Mouse (Mus musculus) thymus, postnatal 0 days (tissue): ENCODE measurements around the gene Tbc1d10a. TPM values are rescaled to one million over a fixed set of nuclear protein-coding genes. Genes with fewer than 3 reads are reported as not detected.

Source experiments
- DNase-seq: peaks from one replicate; pipeline ENCODE4 v3.0.0-alpha.2; 2015; ENCODE audit warnings: low spot score
- polyA plus RNA-seq: library from polyadenylated mRNA; unstranded; fragments of >200 nt; fragmentation: Nextera tagmentation; extraction: Ambion mirVana; gene quantifications from 2 replicates; pipeline ENCODE4 v1.2.1, GENCODE M21; 2015

Tbc1d10a gene
- polyA plus RNA-seq, 1 experiment from 2014 or later: 50.1 TPM

- DNase-seq: peak; percentile 48
These were observed 50.0 kb downstream of the Tbc1d10a start for GRCm38 (mm10) chr11:4236546-4237067.

GRCm38 (mm10) chr11:4237389-4237912 is 50.9 kb downstream of the Tbc1d10a start:
- peak; percentile 76 for DNase-seq

- DNase-seq: no peak
These were observed 51.6 kb downstream of the Tbc1d10a start for GRCm38 (mm10) chr11:4238167-4238566.

GRCm38 (mm10) chr11:4239691-4240090 is 53.1 kb downstream of the Tbc1d10a start:
- no peak for DNase-seq

- no peak for DNase-seq
These were observed 53.6 kb downstream of the Tbc1d10a start for GRCm38 (mm10) chr11:4240151-4240550.

GRCm38 (mm10) chr11:4241180-4241579 is 54.6 kb downstream of the Tbc1d10a start:
- DNase-seq: no peak

GRCm38 (mm10) chr11:4246126-4246525 is 59.5 kb downstream of the Tbc1d10a start:
- DNase-seq: no peak

- DNase-seq: no peak
These were observed 60.0 kb downstream of the Tbc1d10a start for GRCm38 (mm10) chr11:4246623-4247022.

GRCm38 (mm10) chr11:4247201-4247959 is 60.8 kb downstream of the Tbc1d10a start:
- no peak for DNase-seq

GRCm38 (mm10) chr11:4249151-4249550 is 62.6 kb downstream of the Tbc1d10a start:
- no peak for DNase-seq

GRCm38 (mm10) chr11:4250290-4250689 is 63.7 kb downstream of the Tbc1d10a start:
- no peak for DNase-seq

- no peak for DNase-seq
These were observed 64.8 kb downstream of the Tbc1d10a start for GRCm38 (mm10) chr11:4251376-4251775.

- DNase-seq: no peak
These were observed 66.3 kb downstream of the Tbc1d10a start for GRCm38 (mm10) chr11:4252886-4253285.

- no peak for DNase-seq
These were observed 70.4 kb downstream of the Tbc1d10a start, which contains the start of gene Lif for GRCm38 (mm10) chr11:4256846-4257607. Lif (plus strand) TSS chr11:4257557.

GRCm38 (mm10) chr11:4257756-4258155 is 71.2 kb downstream of the Tbc1d10a start:
- DNase-seq: no peak

GRCm38 (mm10) chr11:4258657-4259082 is 72.1 kb downstream of the Tbc1d10a start:
- DNase-seq: peak; percentile 88

GRCm38 (mm10) chr11:4260463-4261187 is 74.0 kb downstream of the Tbc1d10a start:
- no peak for DNase-seq

- peak; percentile 85 for DNase-seq
These were observed 74.6 kb downstream of the Tbc1d10a start for GRCm38 (mm10) chr11:4261188-4261494.

GRCm38 (mm10) chr11:4261969-4262368 is 75.4 kb downstream of the Tbc1d10a start:
- peak; percentile 57 for DNase-seq

GRCm38 (mm10) chr11:4262847-4263246 is 76.3 kb downstream of the Tbc1d10a start:
- DNase-seq: no peak

GRCm38 (mm10) chr11:4263296-4263695 is 76.7 kb downstream of the Tbc1d10a start:
- no peak for DNase-seq
